Mouse (Mus musculus) limb, embryonic 10.5 days (tissue): ENCODE measurements around the gene Ipcef1. TPM values are rescaled to one million over a fixed set of nuclear protein-coding genes. Genes with fewer than 3 reads are reported as not detected.

Experiments used
- DNase-seq: peaks from one replicate; pipeline ENCODE4 v3.0.0-alpha.2; 2017; ENCODE audit warnings: low spot score
- H3K27ac ChIP-seq: fragments of 300-500 bp; sonication (generic); 2 replicates; pipeline ENCODE4 v1.5.1; 2016; ENCODE audit warnings: mild to moderate bottlenecking
- H3K27me3 ChIP-seq: fragments of 300-500 bp; sonication (generic); 2 replicates; pipeline ENCODE4 v1.6.1; 2016; ENCODE audit warnings: low read depth, mild to moderate bottlenecking; ENCODE audit not compliant: poor library complexity, severe bottlenecking
- H3K36me3 ChIP-seq: fragments of 300-500 bp; sonication (generic); 2 replicates; pipeline ENCODE4 v1.6.1; 2016; ENCODE audit warnings: mild to moderate bottlenecking, moderate library complexity
- H3K4me1 ChIP-seq: fragments of 300-500 bp; sonication (generic); 2 replicates; pipeline ENCODE4 v1.6.1; 2016
- H3K4me3 ChIP-seq: fragments of 300-500 bp; sonication (generic); 2 replicates; pipeline ENCODE4 v1.5.1; 2016; ENCODE audit warnings: mild to moderate bottlenecking, moderate library complexity
- H3K9me3 ChIP-seq: fragments of 300-500 bp; sonication (generic); replicated peaks from 2 replicates; pipeline ENCODE4 v1.6.1; 2016; ENCODE audit warnings: mild to moderate bottlenecking
- WGBS: fragments of 180-500 bp; shearing (Covaris S2); methylation state at CpG from one replicate; pipeline ENCODE4 v1.1.7; 2016; 5-methylcytosine and 5-hydroxymethylcytosine counted together
- polyA plus RNA-seq: library from polyadenylated mRNA; unstranded; fragments of >200 nt; fragmentation: Nextera tagmentation; extraction: Ambion mirVana; gene quantifications from 2 replicates; pipeline ENCODE4 v1.2.1, GENCODE M21; 2016

Gene Ipcef1
- polyA plus RNA-seq, 1 experiment from 2014 or later = 0.11 TPM

GRCm38 (mm10) chr10:6980236-6980635 is 72.0 kb downstream of the Ipcef1 start:
- Histone ChIP-seq H3K4me3 (peak overlapping the region; percentile 31), H3K9me3 (no peaks in the 10 kb centered on the region), H3K36me3 (no peaks in the 10 kb centered on the region), H3K4me1 (peaks cover 10% of the 10 kb centered on the region), H3K27ac (peak overlapping the region; percentile 53; the same call in 1 of the 2 replicates), H3K27me3 (no peaks in the 10 kb centered on the region)
- no peak for DNase-seq
- 33% methylated on average over 6 of the region's 6 CpGs for WGBS

DNA sequence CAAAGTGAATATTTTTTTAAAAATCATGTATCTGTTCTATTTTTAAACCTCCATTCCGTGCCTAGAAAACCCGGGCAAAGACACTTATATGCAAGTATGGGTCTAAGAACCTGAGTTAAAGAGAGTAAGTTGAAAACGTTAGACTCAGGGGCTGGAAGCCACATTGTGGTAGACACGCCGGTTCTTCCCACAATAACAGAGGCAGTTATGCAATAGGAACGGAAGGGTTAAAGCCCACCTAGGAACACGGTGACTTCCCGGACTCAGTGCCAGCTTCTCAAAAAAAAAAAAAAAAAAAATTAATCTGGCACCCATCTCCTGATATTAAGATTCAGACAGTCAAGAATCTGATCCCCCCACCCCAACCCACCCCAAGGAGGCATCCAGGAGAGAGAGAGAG is 72.5 kb downstream of the Ipcef1 start:
- H3K4me1 ChIP-seq = peaks cover 10% of the 10 kb centered on the region
- peak overlapping the region; percentile 31; the same call in 1 of the 2 replicates for H3K4me3 ChIP-seq
- H3K9me3 ChIP-seq = no peaks in the 10 kb centered on the region
- no peaks in the 10 kb centered on the region for H3K27me3 ChIP-seq
- H3K36me3 ChIP-seq = no peaks in the 10 kb centered on the region
- WGBS = 65% methylated on average over 8 of the region's 8 CpGs
- H3K27ac ChIP-seq = peak overlapping the region; percentile 53; the same call in 1 of the 2 replicates
- DNase-seq = no peak

DNA sequence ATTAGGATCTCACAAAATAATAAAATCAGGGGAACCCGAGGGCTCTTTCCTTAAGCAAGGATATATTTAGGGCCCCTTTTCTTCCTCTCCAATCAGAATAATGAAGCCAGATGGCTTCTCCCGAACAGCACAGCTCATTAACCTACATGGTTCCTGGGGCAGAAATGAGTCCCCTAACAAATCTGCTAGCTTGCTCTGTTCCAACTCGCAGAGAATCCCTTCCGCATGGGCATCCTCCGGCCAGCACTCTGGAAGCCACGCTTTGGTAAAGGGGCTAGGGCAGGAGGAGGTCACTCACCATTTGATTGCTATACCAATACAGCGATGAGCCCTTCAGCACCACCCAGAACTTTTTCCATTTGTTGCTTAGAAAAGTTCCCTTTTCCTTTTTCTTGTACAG is 73.1 kb downstream of the Ipcef1 start:
- Histone ChIP-seq H3K36me3 (no peaks in the 10 kb centered on the region), H3K27ac (no peak overlapping the region), H3K4me1 (peaks cover 10% of the 10 kb centered on the region), H3K9me3 (no peaks in the 10 kb centered on the region), H3K27me3 (no peaks in the 10 kb centered on the region), H3K4me3 (no peak overlapping the region)
- WGBS = 71% methylated on average over 7 of the region's 7 CpGs
- DNase-seq = no peak

DNA sequence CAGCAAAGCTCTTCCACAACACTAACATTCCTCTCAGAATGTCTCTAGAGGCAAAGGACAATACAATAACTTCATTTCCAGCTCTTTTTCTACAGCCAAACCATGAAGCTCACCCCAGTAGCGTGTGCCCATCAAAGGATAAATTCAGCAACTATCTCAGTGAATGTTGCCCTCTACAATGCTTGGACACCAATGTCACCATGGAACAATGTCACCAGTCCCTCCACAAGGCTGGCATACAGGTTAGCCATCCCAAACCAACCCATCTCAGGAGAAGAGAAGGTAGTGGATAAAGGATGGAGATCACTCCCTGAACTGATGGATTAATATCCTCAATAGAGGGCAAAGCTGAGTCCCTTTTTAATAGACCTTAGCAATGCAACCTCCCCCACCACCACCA is 73.5 kb downstream of the Ipcef1 start:
- no peaks in the 10 kb centered on the region for H3K36me3 ChIP-seq
- WGBS = 91% methylated on average over 1 of the region's 1 CpGs
- H3K4me3 ChIP-seq = no peak overlapping the region
- no peak overlapping the region for H3K27ac ChIP-seq
- no peaks in the 10 kb centered on the region for H3K9me3 ChIP-seq
- no peaks in the 10 kb centered on the region for H3K27me3 ChIP-seq
- H3K4me1 ChIP-seq = peaks cover 10% of the 10 kb centered on the region
- DNase-seq = no peak

GRCm38 (mm10) chr10:6977843-6978242 is 74.4 kb downstream of the Ipcef1 start:
- Histone ChIP-seq H3K27ac (no peak overlapping the region), H3K9me3 (no peaks in the 10 kb centered on the region), H3K4me1 (peaks cover 10% of the 10 kb centered on the region), H3K36me3 (no peaks in the 10 kb centered on the region), H3K27me3 (no peaks in the 10 kb centered on the region), H3K4me3 (no peak overlapping the region)
- no peak for DNase-seq
- WGBS = 76% methylated on average over 2 of the region's 2 CpGs

GRCm38 (mm10) chr10:6968334-6968733 is 83.9 kb downstream of the Ipcef1 start:
- H3K36me3 ChIP-seq = no peaks in the 10 kb centered on the region
- no peak overlapping the region for H3K27ac ChIP-seq
- no peak overlapping the region for H3K4me3 ChIP-seq
- no peaks in the 10 kb centered on the region for H3K27me3 ChIP-seq
- no peaks in the 10 kb centered on the region for H3K9me3 ChIP-seq
- DNase-seq = no peak
- WGBS = 90% methylated on average over 1 of the region's 1 CpGs
- H3K4me1 ChIP-seq = no peaks in the 10 kb centered on the region

DNA sequence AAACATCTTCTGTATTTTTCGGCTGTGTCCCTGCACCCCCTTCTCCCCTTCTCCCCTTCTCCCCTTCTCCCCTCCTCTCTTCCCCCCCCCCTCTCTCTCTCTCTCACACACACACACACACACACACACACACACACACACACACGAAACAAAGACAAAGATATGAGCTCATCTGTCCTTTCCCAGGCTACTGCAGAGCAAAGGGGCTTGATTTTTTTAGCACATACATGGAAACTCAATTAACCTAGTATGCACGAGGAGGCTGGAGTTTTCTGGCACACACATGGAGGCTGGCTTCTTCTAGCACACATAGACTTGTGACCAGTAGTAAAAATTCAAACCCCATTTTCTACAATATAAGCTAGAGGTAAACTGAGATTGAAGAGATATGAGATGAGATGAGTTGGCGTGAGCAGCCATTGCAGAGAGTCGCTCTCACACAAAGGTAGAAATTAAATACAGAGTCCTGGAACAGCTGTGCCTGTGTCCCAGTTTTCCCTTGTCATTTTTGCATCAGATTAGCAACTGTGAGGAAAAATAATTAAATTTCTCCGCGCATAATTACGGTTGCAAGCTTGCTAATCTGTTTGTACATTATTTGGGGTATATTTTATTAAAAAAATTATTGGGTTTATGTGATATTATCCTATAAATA is 84.6 kb downstream of the Ipcef1 start:
- Histone ChIP-seq H3K4me3 (no peak overlapping the region), H3K36me3 (no peaks in the 10 kb centered on the region), H3K4me1 (no peaks in the 10 kb centered on the region), H3K27ac (no peak overlapping the region), H3K9me3 (no peaks in the 10 kb centered on the region), H3K27me3 (no peaks in the 10 kb centered on the region)
- 88% methylated on average over 8 of the region's 8 CpGs for WGBS
- DNase-seq = no peak

DNA sequence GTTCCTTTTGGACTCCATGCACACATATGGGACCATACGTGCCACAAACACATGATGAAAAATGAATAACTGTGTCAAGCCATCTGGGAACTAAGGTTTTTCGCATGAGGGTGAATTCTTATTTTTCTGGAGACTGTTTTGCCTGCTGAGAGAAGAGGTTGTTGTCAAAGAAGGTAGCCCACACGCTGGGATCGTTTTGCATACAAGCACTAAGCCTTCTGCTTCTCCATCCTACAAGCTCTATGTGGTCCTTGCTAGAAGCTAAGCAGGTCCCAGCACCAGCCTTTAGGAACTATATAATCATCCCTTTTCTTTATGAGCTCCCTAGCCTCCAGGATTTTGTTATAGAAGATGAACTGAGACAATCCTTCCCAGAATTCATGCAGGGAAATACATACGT is 93.5 kb downstream of the Ipcef1 start:
- DNase-seq = no peak
- Histone ChIP-seq H3K9me3 (no peaks in the 10 kb centered on the region), H3K27ac (no peak overlapping the region), H3K36me3 (no peaks in the 10 kb centered on the region), H3K4me1 (no peaks in the 10 kb centered on the region), H3K27me3 (no peaks in the 10 kb centered on the region), H3K4me3 (no peak overlapping the region)
- WGBS = 84% methylated on average over 5 of the region's 5 CpGs

GRCm38 (mm10) chr10:6956357-6956756 is 95.9 kb downstream of the Ipcef1 start:
- no peak overlapping the region for H3K27ac ChIP-seq
- no peak for DNase-seq
- WGBS = 91% methylated on average over 2 of the region's 2 CpGs
- H3K9me3 ChIP-seq = no peaks in the 10 kb centered on the region
- no peak overlapping the region for H3K4me3 ChIP-seq
- no peaks in the 10 kb centered on the region for H3K4me1 ChIP-seq
- no peaks in the 10 kb centered on the region for H3K27me3 ChIP-seq
- H3K36me3 ChIP-seq = no peaks in the 10 kb centered on the region

DNA sequence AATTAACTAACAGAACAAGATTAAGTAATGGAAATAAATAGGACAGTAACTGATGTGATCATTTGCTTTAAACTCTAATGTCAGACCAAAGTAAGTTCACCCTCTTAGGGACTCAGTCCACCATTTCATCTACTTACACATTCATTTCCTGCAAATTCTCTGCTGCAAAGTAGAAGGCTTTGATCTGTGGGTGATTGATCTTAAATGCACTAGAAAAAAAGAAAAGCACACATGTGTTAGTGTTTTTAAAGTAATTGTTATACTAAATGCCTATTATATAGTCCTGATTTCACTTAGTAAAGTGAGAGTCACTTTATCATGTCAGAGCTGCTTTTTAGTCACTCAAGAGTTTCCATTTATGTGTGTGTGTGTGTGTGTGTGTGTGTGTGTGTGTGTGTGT is 97.7 kb downstream of the Ipcef1 start:
- Histone ChIP-seq H3K27ac (no peak overlapping the region), H3K36me3 (no peaks in the 10 kb centered on the region), H3K4me1 (no peaks in the 10 kb centered on the region), H3K4me3 (no peak overlapping the region), H3K9me3 (no peaks in the 10 kb centered on the region), H3K27me3 (no peaks in the 10 kb centered on the region)
- DNase-seq = no peak

DNA sequence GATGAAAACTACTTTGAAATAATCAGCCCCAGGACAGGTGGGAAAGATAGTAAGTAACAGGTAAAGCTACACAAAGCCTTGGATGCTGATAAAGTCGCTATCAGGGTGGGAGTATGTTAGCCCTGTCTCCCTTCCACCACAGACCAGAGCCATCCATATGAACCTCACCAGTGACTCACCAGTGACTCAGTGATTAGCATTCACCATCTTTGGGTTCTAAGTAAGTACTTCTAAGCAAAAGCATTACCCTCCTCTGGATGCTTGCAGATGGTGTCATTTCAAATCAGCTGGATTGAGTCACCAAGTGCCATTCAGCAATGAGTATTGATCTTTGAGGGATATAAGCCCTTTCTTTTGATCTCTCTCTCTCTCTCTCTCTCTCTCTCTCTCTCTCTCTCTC is 99.2 kb downstream of the Ipcef1 start:
- no peaks in the 10 kb centered on the region for H3K36me3 ChIP-seq
- H3K4me1 ChIP-seq = no peaks in the 10 kb centered on the region
- no peak overlapping the region for H3K27ac ChIP-seq
- no peaks in the 10 kb centered on the region for H3K9me3 ChIP-seq
- no peak overlapping the region for H3K4me3 ChIP-seq
- no peaks in the 10 kb centered on the region for H3K27me3 ChIP-seq
- DNase-seq = no peak
- 72% methylated on average over 1 of the region's 1 CpGs for WGBS

GRCm38 (mm10) chr10:6936671-6937425 is 115.4 kb downstream of the Ipcef1 start:
- WGBS = 89% methylated on average over 4 of the region's 4 CpGs
- DNase-seq = no peak
- Histone ChIP-seq H3K4me3 (no peak overlapping the region), H3K36me3 (no peaks in the 10 kb centered on the region), H3K4me1 (no peaks in the 10 kb centered on the region), H3K9me3 (no peaks in the 10 kb centered on the region), H3K27me3 (no peaks in the 10 kb centered on the region), H3K27ac (no peak overlapping the region)

GRCm38 (mm10) chr10:6934776-6935175 is 117.5 kb downstream of the Ipcef1 start:
- Histone ChIP-seq H3K27me3 (no peaks in the 10 kb centered on the region), H3K4me1 (no peaks in the 10 kb centered on the region), H3K36me3 (no peaks in the 10 kb centered on the region), H3K4me3 (no peak overlapping the region), H3K9me3 (no peaks in the 10 kb centered on the region), H3K27ac (no peak overlapping the region)
- no peak for DNase-seq
- WGBS = 71% methylated on average over 3 of the region's 3 CpGs
